Mouse (Mus musculus) small intestine, adult 2 months (tissue): ENCODE measurements at regions not wholly inside any gene's neighbourhood (a gene's known extent, or its start where the extent isn't known, plus 50 kb on each side); places are given as distances from the start of the nearest gene placed in this dataset.

Experiments used
- H3K27ac ChIP-seq: fragments of 200-500 bp; 2 replicates; pipeline ENCODE4 v1.5.1; 2012; ENCODE audit warnings: low read depth, low read length, control low read depth, inconsistent platforms; ENCODE audit not compliant: insufficient read depth
- H3K27me3 ChIP-seq: fragments of 200-500 bp; 2 replicates; pipeline ENCODE4 v1.6.1; 2012; ENCODE audit warnings: mild to moderate bottlenecking, moderate library complexity, low read length, inconsistent platforms; ENCODE audit not compliant: control insufficient read depth, insufficient read depth
- H3K36me3 ChIP-seq: fragments of 200-500 bp; 2 replicates; pipeline ENCODE4 v1.6.1; 2012; ENCODE audit warnings: mild to moderate bottlenecking, low read length, control low read depth, inconsistent platforms; ENCODE audit not compliant: control insufficient read depth, insufficient read depth
- H3K4me1 ChIP-seq: fragments of 200-500 bp; 2 replicates; pipeline ENCODE4 v1.6.1; 2012; ENCODE audit warnings: low read length, inconsistent platforms, mixed read lengths; ENCODE audit not compliant: control insufficient read depth, insufficient read depth, insufficient read length
- H3K4me3 ChIP-seq: fragments of 200-500 bp; 2 replicates; pipeline ENCODE4 v1.5.1; 2012; ENCODE audit warnings: low read depth, mild to moderate bottlenecking, control low read depth, inconsistent platforms, low read length, moderate library complexity
- CTCF ChIP-seq: fragments of 200-500 bp; IDR thresholded peaks from 2 replicates; pipeline ENCODE4 v1.5.1; 2012; ENCODE audit warnings: low read depth, mild to moderate bottlenecking, control low read depth, inconsistent platforms, low read length, moderate library complexity, mixed read lengths; ENCODE audit not compliant: insufficient replicate concordance, insufficient read length; ENCODE audit errors: extremely low read depth
- POLR2A ChIP-seq: fragments of 200-500 bp; IDR thresholded peaks from 2 replicates; pipeline ENCODE4 v1.6.1; 2012; ENCODE audit warnings: low read depth, mild to moderate bottlenecking, control low read depth, inconsistent platforms, low read length, moderate library complexity
- WGBS: fragments of 180-500 bp; shearing (Covaris S2); methylation state at CpG from one replicate; pipeline ENCODE4 v1.1.7; 2018; 5-methylcytosine and 5-hydroxymethylcytosine counted together

- TF ChIP-seq POLR2A, result no peak
- no peak for TF ChIP-seq CTCF
- 75% methylated on average over 14 of the region's 14 CpGs for WGBS
- peaks cover 9% of the 10 kb centered on the region for H3K4me1 ChIP-seq
- H3K4me3 ChIP-seq, result no peak overlapping the region
- H3K27ac ChIP-seq, result no peak overlapping the region
- H3K36me3 ChIP-seq, result no peaks in the 10 kb centered on the region
- H3K27me3 ChIP-seq, result no peaks in the 10 kb centered on the region
Observed at GRCm38 (mm10) chr12:69424971-69425370, 52.7 kb upstream of the Gm9887 start.
